Mouse (Mus musculus) forebrain, embryonic 13.5 days (tissue): Measurements from ENCODE around the gene Map1s. TPM values are rescaled to one million over a fixed set of nuclear protein-coding genes. Genes with fewer than 3 reads are reported as not detected.

Experiments
- ATAC-seq: fragments of 200-750 bp; cut with Nextera tagmentation; 2 replicates; pipeline ENCODE4 v1.8.0; 2017
- H3K27ac ChIP-seq: fragments of 300-500 bp; sonication (generic); 2 replicates; pipeline ENCODE4 v1.5.1; 2015; ENCODE audit warnings: inconsistent platforms, mild to moderate bottlenecking, moderate library complexity
- H3K27me3 ChIP-seq: fragments of 300-500 bp; sonication (generic); 2 replicates; pipeline ENCODE4 v1.6.1; 2015; ENCODE audit warnings: mild to moderate bottlenecking, inconsistent platforms
- H3K36me3 ChIP-seq: fragments of 300-500 bp; sonication (generic); 2 replicates; pipeline ENCODE4 v1.6.1; 2015; ENCODE audit warnings: mild to moderate bottlenecking, inconsistent platforms; ENCODE audit not compliant: poor library complexity, severe bottlenecking
- H3K4me1 ChIP-seq: fragments of 300-500 bp; sonication (generic); 2 replicates; pipeline ENCODE4 v1.6.1; 2015; ENCODE audit warnings: inconsistent platforms
- H3K4me2 ChIP-seq: fragments of 300-500 bp; sonication (generic); 2 replicates; pipeline ENCODE4 v1.6.1; 2015; ENCODE audit warnings: inconsistent platforms, mild to moderate bottlenecking, moderate library complexity
- H3K4me3 ChIP-seq: fragments of 300-500 bp; sonication (generic); 2 replicates; pipeline ENCODE4 v1.5.1; 2015; ENCODE audit warnings: mild to moderate bottlenecking, inconsistent platforms
- H3K9ac ChIP-seq: fragments of 300-500 bp; sonication (generic); 2 replicates; pipeline ENCODE4 v1.6.1; 2015; ENCODE audit warnings: mild to moderate bottlenecking, inconsistent platforms
- H3K9me3 ChIP-seq: fragments of 300-500 bp; sonication (generic); replicated peaks from 2 replicates; pipeline ENCODE4 v1.6.1; 2016; ENCODE audit warnings: inconsistent platforms
- WGBS: fragments of 180-500 bp; shearing (Covaris S2); methylation state at CpG from one replicate; pipeline ENCODE4 v1.1.7; 2015; 5-methylcytosine and 5-hydroxymethylcytosine counted together
- polyA plus RNA-seq: library from polyadenylated mRNA; unstranded; fragments of >200 nt; fragmentation: Nextera tagmentation; extraction: Ambion mirVana; gene quantifications from 2 replicates; pipeline ENCODE4 v1.2.1, GENCODE M21; 2015

Gene Map1s
- polyA plus RNA-seq, 1 experiment from 2014 or later = 57.0 TPM

GRCm38 (mm10) chr8:70868559-70869198 is 37.1 kb upstream of the Map1s start:
- Histone ChIP-seq H3K4me2 (peak overlapping the region; percentile 37), H3K4me3 (peak overlapping the region; percentile 17; the same call in 1 of the 2 replicates), H3K9ac (peak overlapping the region; percentile 55), H3K4me1 (peaks cover 61% of the 10 kb centered on the region), H3K36me3 (peaks cover 12% of the 10 kb centered on the region), H3K27me3 (no peaks in the 10 kb centered on the region), H3K27ac (peak overlapping the region; percentile 77), H3K9me3 (no peaks in the 10 kb centered on the region)
- WGBS = 14% methylated on average over 40 of the region's 40 CpGs
- no peak for ATAC-seq

DNA sequence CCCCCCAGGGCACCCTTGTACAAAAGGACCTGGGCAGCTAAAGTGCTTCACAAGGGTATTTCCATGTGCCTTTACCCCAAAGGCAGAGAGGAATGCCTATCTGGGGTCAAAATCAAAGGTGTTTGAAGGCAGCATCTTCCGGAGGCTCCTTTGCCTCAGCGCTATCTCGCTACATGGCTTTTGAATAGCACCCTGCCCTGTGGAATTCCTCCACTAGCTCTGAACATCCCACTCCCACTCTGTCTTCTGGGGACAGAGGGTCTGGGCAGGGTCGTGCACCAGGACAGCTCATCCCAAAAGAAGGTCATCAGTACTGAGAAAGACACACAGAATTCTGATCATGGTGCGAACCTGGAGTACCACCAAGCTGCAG is 36.5 kb upstream of the Map1s start:
- H3K4me3 ChIP-seq = no peak overlapping the region
- peak overlapping the region; percentile 37 for H3K4me2 ChIP-seq
- peaks cover 12% of the 10 kb centered on the region for H3K36me3 ChIP-seq
- WGBS = 32% methylated on average over 5 of the region's 5 CpGs
- H3K27ac ChIP-seq = peak overlapping the region; percentile 77
- peak overlapping the region; percentile 55 for H3K9ac ChIP-seq
- ATAC-seq = no peak
- no peaks in the 10 kb centered on the region for H3K27me3 ChIP-seq
- peaks cover 56% of the 10 kb centered on the region for H3K4me1 ChIP-seq
- no peaks in the 10 kb centered on the region for H3K9me3 ChIP-seq

DNA sequence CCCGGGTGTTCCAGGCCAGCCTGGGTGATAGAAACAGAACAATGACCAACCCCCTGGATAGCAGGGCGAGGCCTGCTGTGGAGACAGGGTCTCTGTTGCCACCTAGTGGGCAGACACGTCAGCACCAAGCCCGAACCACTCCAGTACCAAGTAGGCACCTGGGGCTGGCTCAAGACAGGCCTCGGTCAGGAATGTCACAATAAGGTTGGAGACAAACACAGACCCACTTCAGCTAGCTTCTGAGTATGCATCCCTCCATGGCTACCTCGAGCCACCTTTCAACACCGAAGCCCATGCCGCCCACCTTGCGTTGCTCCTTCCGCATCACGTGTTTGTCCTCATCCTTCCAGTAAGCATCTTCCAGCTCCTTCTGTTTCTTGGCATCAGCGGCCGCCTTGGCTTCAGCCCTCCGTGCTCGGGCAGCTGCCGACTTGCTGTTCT is 36.1 kb upstream of the Map1s start:
- 0 out of 2 replicates have a peak, but pooled peaks have one; percentile 13 for ATAC-seq
- H3K36me3 ChIP-seq = peaks cover 12% of the 10 kb centered on the region
- peak overlapping the region; percentile 77; the same call in 1 of the 2 replicates for H3K27ac ChIP-seq
- H3K27me3 ChIP-seq = no peaks in the 10 kb centered on the region
- WGBS = 49% methylated on average over 16 of the region's 16 CpGs
- H3K4me3 ChIP-seq = no peak overlapping the region
- peaks cover 52% of the 10 kb centered on the region for H3K4me1 ChIP-seq
- H3K9me3 ChIP-seq = no peaks in the 10 kb centered on the region
- H3K9ac ChIP-seq = peak overlapping the region; percentile 55; the same call in 1 of the 2 replicates
- peak overlapping the region; percentile 37 for H3K4me2 ChIP-seq

DNA sequence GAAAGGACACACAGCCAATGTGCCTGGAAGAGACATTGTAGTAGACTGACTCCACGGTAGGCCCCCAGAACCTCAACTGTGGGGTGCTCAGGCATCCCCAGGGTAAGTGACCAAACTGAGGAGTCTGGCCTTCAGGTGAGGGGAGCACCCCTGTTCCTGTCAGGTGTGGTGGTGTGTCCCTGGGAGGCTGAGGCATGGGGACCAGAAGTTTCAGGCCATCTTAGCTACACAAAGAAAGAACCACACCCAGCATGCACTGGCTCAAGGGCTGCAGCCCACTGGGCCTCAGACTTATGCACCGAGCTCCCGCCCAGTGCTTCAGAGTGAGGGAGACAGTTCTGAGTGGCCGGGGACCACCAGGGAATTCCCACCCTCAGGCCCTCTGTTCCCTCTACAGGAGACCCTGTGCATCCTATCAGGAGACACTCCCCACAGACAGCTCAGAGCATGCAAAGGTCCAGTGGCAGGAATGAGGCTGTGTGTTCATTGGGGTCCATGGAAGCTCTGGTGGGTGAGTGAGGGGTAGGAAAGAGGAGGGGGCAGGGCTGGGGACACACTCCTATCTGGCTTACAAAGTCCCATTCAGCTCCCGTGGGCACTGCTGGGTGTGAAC is 34.4 kb upstream of the Map1s start:
- H3K27me3 ChIP-seq = no peaks in the 10 kb centered on the region
- ATAC-seq = no peak

DNA sequence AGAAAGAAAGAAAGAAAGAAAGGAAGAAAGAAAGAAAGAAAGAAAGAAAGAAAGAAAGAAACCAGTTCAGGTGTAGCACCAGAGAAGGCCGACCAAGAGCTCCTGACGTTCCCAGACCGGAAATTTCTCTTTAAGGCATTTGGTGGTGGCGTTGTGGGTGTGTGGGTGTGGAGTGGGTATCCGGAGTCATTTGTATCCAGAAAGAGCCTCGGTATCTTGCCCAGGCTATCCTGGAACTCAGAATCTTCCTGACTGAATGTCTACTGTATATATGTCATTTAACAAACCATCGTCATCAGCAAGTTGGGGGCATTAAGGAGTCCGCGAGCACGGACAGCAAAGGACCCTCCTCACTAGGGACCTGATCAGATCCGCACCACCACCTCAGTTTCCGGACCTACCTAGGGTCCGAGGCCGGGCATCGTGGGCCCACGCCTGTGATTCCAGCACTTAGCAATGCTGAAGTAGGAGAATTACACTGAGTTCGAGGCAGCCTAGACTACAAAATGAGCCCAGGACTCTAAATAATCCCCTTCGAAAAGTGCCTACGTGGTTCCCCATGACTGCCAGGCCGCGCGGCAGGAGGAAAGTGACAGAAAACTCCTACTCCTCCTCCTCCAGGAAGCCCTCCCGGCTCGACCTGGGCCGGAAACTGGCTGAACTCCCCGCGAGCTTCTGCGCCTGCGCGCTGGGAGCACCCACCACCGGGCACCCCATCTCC is 32.9 kb upstream of the Map1s start:
- Histone ChIP-seq H3K9me3 (no peaks in the 10 kb centered on the region), H3K9ac (peak overlapping the region; percentile 83), H3K36me3 (peaks cover 8% of the 10 kb centered on the region), H3K27me3 (no peaks in the 10 kb centered on the region), H3K4me2 (peak overlapping the region; percentile 93), H3K4me3 (peak overlapping the region; percentile 75), H3K4me1 (peaks cover 35% of the 10 kb centered on the region), H3K27ac (peak overlapping the region; percentile 84)
- 5% methylated on average over 31 of the region's 31 CpGs for WGBS
- ATAC-seq = 0 out of 2 replicates have a peak, but pooled peaks have one; percentile 0

More for the DNA sequence above, 34.4 kb upstream of the Map1s start:
- Histone ChIP-seq H3K9me3 (no peaks in the 10 kb centered on the region), H3K4me3 (no peak overlapping the region), H3K4me2 (no peak overlapping the region), H3K27ac (no peak overlapping the region), H3K4me1 (peaks cover 42% of the 10 kb centered on the region), H3K9ac (peak overlapping the region; percentile 34), H3K36me3 (peaks cover 12% of the 10 kb centered on the region)
- 82% methylated on average over 5 of the region's 5 CpGs for WGBS

- peak; percentile 89 for ATAC-seq
Observed at GRCm38 (mm10) chr8:70873364-70873985, 32.3 kb upstream of the Map1s start, which contains the start of gene Ccdc124. Gene Ccdc124, minus strand, starts transcription at chr8:70873935.

GRCm38 (mm10) chr8:70874441-70874840 is 31.3 kb upstream of the Map1s start:
- Histone ChIP-seq H3K36me3 (no peaks in the 10 kb centered on the region), H3K27ac (no peak overlapping the region), H3K4me1 (peaks cover 21% of the 10 kb centered on the region), H3K9ac (no peak overlapping the region), H3K9me3 (no peaks in the 10 kb centered on the region), H3K4me2 (no peak overlapping the region), H3K27me3 (0 out of 2 replicates have a peak, but pooled peaks cover 3% of the 10 kb centered on the region), H3K4me3 (no peak overlapping the region)
- WGBS = 93% methylated on average over 13 of the region's 13 CpGs
- no peak for ATAC-seq

More at GRCm38 (mm10) chr8:70873364-70873985, 32.3 kb upstream of the Map1s start, which contains the start of gene Ccdc124:
- WGBS = under 1% methylated on average over 46 of the region's 46 CpGs
- Histone ChIP-seq H3K4me3 (peak within 1 kb of the TSS; percentile 75), H3K4me1 (peaks cover 29% of the 10 kb centered on the region), H3K4me2 (peak within 1 kb of the TSS; percentile 93), H3K9ac (peak within 1 kb of the TSS; percentile 83), H3K27ac (peak within 1 kb of the TSS; percentile 84), H3K9me3 (no peaks in the 10 kb centered on the region), H3K27me3 (no peaks in the 10 kb centered on the region), H3K36me3 (peaks cover 2% of the 10 kb centered on the region; the same call in 1 of the 2 replicates)

DNA sequence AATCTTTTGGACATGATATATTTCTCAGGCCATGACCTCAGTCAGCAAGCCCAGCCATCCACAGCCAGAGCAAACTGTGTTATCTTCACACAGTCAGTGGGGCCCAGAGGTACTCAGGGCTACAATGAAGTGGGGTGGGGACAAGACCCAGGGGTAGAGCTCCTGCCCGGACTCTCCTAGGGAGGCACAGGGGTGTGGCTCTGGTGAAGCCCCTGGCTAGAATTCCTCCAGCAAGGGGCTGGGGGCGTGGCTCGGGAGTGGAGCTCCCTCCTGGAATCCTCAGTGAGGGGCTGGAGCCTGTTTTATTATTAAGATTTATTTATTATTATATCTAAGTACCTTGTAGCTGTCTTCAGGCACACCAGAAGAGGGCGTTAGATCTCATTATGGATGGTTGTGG is 29.4 kb upstream of the Map1s start:
- H3K4me1 ChIP-seq = peaks cover 26% of the 10 kb centered on the region
- no peak overlapping the region for H3K4me3 ChIP-seq
- no peak overlapping the region for H3K27ac ChIP-seq
- 0 out of 2 replicates have a peak, but pooled peaks cover 3% of the 10 kb centered on the region for H3K27me3 ChIP-seq
- no peaks in the 10 kb centered on the region for H3K36me3 ChIP-seq
- H3K9me3 ChIP-seq = no peaks in the 10 kb centered on the region
- ATAC-seq = no peak
- WGBS = 70% methylated on average over 4 of the region's 4 CpGs
- no peak overlapping the region for H3K4me2 ChIP-seq
- H3K9ac ChIP-seq = no peak overlapping the region

DNA sequence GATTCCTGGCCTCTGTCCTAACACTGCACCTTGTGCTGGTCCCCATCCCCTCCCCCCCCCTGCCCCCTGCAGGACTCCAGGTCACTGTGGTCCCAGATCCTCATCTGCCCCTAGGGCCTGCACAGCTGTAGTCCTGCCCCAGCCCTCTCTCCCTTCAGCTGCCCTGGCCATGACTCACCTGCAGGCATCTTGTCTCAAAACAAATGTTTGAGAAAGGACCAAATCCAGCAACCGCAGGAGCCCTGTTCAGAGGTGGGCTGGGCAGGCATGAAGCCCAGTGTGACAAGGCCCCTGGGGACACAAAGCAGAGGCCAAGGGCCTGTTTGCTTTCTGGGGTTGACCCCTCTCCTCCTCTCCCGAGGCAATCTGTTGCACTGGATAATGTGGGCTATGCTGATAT is 27.6 kb upstream of the Map1s start:
- H3K9me3 ChIP-seq = no peaks in the 10 kb centered on the region
- no peak overlapping the region for H3K27ac ChIP-seq
- H3K4me3 ChIP-seq = no peak overlapping the region
- H3K4me1 ChIP-seq = peaks cover 12% of the 10 kb centered on the region
- no peak for ATAC-seq
- no peak overlapping the region for H3K9ac ChIP-seq
- 51% methylated on average over 2 of the region's 2 CpGs for WGBS
- no peak overlapping the region for H3K4me2 ChIP-seq
- H3K27me3 ChIP-seq = 0 out of 2 replicates have a peak, but pooled peaks cover 3% of the 10 kb centered on the region
- no peaks in the 10 kb centered on the region for H3K36me3 ChIP-seq

DNA sequence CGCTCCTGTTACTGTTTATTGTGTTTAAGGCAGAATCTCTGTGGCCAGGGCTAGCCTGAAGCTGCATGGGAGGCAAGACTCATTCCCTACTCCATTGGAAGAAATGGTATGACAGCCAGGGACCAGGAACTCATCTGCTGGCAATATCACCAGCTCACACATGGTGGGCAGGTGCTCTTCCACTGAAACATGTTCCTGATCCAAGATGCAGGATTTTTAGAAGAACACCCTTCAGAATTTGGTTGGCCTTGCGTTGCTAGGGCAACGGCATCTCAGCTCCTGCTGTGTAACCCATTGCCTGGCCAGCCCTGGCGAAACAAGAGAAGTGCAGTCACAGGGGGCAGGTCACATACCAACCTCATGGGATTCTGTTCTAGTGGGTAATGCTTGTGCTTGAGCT is 26.2 kb upstream of the Map1s start:
- H3K27me3 ChIP-seq = 0 out of 2 replicates have a peak, but pooled peaks cover 3% of the 10 kb centered on the region
- no peak for ATAC-seq
- no peak overlapping the region for H3K4me2 ChIP-seq
- H3K27ac ChIP-seq = no peak overlapping the region
- peaks cover 12% of the 10 kb centered on the region for H3K4me1 ChIP-seq
- WGBS = 48% methylated on average over 4 of the region's 4 CpGs
- no peaks in the 10 kb centered on the region for H3K9me3 ChIP-seq
- H3K36me3 ChIP-seq = no peaks in the 10 kb centered on the region
- H3K4me3 ChIP-seq = no peak overlapping the region
- H3K9ac ChIP-seq = no peak overlapping the region

DNA sequence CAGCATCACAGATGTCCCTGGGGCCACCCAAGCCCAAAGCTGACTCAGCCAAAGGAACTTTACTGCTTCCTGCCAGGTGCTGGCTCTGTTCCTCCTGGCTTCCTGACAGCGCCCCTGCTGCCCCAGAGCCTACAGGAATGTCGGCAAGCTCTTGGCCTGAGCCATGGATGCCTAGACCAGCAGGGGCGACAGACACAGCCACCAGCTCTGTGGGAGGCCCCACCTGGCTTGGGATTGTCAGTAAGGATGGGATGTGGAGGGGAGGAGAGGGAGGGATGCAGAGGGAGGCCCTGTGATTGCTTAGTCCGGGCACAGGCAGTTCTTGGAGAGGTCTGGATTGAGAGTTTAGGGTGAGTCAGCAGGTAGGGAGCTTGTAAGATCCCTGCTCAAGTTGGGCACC is 25.6 kb upstream of the Map1s start:
- peak overlapping the region; percentile 21; the same call in 1 of the 2 replicates for H3K9ac ChIP-seq

More for the DNA sequence above, 25.6 kb upstream of the Map1s start:
- H3K27me3 ChIP-seq = 0 out of 2 replicates have a peak, but pooled peaks cover 3% of the 10 kb centered on the region
- peaks cover 12% of the 10 kb centered on the region for H3K4me1 ChIP-seq
- 0 out of 2 replicates have a peak, but pooled peaks have one; percentile 49 for ATAC-seq
- no peaks in the 10 kb centered on the region for H3K36me3 ChIP-seq
- 11% methylated on average over 4 of the region's 4 CpGs for WGBS
- H3K27ac ChIP-seq = no peak overlapping the region
- H3K9me3 ChIP-seq = no peaks in the 10 kb centered on the region
- H3K4me2 ChIP-seq = no peak overlapping the region
- H3K4me3 ChIP-seq = no peak overlapping the region
